Mouse (Mus musculus) olfactory bulb, adult 2 months (tissue): Measurements from ENCODE around the gene Srp9.

Experiments
- CTCF ChIP-seq: fragments of 200-500 bp; IDR thresholded peaks from 2 replicates; pipeline ENCODE4 v1.5.1; 2012; ENCODE audit warnings: low read depth, mild to moderate bottlenecking, low read length, moderate library complexity; ENCODE audit not compliant: insufficient read depth
- POLR2A ChIP-seq: fragments of 200-500 bp; IDR thresholded peaks from 2 replicates; pipeline ENCODE4 v1.6.1; 2012; ENCODE audit warnings: mild to moderate bottlenecking, low read depth, low read length, moderate library complexity; ENCODE audit not compliant: insufficient read depth

DNA sequence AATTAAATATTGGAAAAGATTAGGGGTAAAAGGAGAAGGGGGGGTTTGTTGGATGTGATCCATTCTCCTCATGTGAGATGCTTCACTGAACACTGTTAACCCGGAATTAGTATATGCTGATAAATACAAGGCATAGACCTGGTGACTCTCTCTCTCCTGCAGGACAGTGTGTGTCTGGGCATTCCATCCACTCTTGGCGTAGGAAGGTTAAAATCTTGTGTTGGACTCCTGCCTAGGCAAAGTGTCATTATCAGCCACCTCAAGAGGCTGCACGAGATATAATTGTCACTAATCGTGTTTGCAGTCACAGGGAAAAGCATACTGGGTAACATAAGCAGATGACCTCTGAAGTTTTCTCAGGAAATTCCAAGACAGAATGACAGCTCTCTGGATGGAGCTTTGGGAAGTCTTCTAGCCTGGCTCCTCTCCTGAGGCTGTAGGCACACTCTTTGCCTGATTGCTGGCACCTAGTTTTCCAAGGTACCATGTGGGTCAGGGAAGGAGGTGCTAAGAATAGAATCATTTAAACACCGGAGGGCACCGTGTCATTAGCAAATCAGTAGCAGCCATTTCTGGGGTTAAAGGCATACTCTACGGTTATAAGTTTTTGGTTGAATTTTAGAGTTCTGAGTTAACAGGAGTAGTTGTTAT, 24.5 kb downstream of the Srp9 start:
- TF ChIP-seq CTCF = no peak
- no peak for TF ChIP-seq POLR2A
